Mouse (Mus musculus) c-Kit-positive CD71-positive TER-119-negative erythroid progenitor cells, embryonic 14.5 days (primary cell): ENCODE results near the gene Ddn.
"Not testable (repeated sequence)": the region's sequence is repeated elsewhere in the genome, so short reads cannot be mapped to it uniquely, and the experiment has no call there.

Experiments used
- DNase-seq: peaks from one replicate; pipeline ENCODE4 v3.0.0-alpha.2; 2013; ENCODE audit warnings: low read depth

Ddn gene

DNA sequence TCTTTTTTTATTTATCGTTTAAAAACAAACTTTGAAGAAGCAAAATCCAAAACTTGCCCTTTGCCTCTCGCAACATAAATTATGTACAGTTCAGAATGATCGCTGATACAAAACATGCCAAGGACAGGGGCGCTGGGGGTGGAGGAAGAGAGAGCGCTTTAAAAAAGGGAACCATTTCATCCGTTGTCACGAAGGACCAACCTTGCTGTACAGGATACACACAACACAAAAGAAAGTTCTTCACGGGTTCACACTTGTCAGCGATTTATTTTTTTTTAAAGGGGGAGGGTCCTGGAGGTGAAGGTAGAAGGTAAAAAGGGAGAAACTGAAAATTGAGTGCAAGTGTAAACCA lies 22.4 kb upstream of the Ddn start:
- DNase-seq, result no peak

DNA sequence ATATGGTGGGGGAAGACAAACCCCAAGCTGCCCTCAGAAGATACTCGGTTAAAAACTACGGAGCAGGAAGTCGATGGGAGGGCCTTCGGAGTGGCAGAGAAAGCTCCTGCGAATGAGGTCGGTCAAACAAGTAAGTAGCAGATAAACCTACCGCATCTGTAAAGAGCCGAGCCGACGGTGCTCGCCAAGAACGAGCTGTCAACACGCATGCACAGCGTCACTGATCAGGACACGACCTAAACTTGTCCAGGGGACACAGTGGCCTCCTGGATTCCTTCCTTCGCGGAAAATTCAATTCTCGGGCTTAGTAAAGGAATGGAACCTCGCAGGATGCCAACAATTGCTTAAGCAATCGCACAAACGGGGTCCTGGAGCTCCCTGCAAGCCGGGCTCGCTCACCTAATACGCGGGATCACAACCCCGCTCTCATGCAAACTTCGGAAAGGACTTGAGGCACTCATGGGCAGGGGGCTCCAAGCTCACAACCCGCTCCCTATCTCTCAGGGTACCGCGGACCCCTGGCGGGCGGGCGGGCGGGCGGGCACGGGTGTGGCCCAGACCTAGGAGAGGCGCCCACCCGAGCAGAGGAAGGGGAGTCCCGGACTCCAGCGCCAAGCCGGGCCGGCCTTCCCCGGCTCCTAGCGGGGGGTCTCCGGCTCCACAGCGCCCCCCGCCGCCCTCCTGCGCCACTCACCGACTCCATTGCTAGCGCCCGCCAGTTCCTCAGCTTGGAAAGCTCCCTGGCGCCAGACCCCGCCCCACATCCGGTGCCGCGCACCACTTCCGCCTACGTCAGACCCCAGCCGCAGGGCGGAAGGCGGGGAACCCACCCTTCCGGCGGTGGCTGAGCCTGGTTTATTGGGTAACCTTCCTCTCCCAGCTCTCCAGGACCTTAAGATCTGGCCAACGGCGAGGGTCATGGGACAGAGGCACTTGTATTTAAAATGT lies 21.7 kb upstream of the Ddn start, which contains the start of gene Prkag1:
Gene Prkag1, minus strand, starts transcription at position 786 of the 948 bp plus-strand sequence.
- peak; percentile 92 for DNase-seq

DNA sequence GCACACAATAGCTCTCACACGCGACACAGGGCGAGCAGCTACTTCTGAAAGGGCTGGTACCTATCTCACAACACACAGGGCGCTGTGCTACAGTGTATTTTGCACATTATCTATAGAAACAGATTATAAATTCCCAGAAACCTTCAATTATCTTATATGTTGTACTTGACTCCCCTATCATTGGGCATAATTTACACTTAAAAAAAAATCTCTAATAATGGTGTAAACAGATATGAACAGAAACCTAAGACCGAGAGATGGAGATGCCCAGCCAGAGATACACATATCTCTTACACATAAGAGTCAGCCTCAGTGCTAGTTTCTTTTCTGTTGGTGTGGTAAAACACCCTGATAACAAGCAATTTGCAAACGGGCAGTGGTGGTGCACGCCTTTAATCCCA lies 18.3 kb upstream of the Ddn start:
- DNase-seq, result peak; percentile 70

DNA sequence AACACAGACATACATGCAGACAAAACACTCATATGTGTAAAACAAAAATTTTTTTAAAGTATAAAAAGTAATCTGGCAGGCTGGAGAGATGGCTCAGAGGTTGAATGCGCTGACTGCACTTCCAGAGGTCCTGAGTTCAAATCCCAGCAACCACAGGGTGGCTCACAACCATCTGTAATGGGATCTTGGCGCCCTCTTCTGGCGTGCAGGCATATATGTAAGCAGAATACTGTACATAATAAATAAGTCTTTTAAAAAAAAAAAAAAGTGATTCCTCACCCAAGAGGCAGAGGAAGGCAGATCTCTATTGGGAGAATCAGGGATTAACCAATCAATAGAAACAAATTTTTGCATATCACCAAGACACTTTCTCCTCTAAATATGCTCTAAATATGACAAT lies 14.1 kb upstream of the Ddn start:
- no peak for DNase-seq

DNA sequence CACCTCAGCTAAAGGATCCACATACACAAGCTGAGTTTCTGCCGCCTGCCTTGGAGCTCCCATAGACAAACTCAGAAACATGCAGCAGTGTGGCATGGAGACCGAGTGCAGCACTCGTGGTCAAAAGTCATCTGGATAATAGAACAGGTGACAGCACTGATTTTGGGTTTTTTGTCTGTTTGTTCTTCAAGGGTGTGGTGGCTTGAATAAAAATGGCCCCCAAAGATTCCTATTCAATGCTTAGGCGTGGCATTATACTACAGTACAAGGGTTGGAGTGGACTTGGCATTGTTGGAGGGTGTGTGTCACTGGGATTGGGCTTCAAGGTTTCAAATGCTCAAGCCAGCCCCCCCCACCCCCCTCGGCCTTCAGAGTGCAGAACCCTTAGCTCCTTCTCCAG lies 12.9 kb upstream of the Ddn start:
- DNase-seq, result no peak

DNA sequence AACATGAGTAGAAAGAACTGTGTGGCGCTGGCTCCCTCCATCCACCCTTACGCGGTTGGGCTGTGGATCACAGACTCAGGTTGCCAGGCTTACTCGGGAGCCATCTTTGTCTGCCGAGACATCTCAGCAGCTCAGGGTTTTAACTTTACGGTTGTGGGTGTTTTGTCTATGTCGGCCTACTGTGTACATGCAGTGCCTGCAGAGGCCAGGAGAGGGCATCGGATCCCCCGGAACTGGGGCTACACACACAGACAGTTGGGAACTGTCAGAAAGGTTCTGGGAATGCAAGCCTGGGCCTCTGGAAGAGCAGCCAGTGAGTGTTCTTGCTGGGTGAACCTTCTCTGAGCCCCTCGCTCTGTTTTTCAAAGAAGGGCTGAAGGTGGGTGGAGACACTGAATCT lies 12.1 kb upstream of the Ddn start:
- DNase-seq, result no peak

DNA sequence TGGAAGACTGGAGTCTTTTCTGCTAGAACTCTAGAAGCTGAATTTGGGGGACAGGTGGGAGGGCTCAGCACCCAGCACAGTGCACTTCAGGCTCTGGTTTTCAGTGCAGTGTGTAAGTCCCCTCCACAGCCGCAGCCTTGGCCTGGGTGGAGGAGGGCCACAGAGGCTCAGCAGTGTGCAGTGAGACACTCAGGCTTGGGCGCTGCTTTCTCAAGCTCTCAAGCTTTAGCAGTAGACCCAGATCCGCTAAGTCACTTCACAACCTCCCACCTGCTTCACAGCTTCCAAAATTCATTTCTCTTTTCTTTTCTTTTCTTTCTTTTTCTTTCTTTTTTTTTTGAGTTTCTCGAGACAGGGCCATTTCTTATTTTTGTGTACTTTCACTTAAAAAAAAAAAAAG lies 11.6 kb upstream of the Ddn start:
- no peak for DNase-seq

DNA sequence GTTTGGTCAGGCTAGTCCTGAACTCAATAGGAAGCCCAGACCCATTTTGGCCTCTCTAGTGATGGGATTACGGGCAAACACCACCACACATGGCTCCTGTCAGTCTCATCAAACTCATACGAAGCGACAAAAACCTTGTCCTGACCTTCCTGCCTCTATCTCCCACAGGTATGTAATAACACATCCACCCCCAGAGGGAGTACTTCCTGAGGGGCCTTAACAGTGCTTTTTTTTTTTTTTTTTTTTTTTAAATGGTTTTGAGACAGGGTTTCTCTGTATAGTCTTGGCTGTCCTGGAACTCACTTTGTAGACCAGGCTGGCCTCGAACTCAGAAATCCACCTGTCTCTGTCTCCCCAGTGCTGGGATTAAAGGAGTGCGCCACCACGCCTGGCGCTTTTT lies 8.9 kb upstream of the Ddn start:
- DNase-seq, result no peak

DNA sequence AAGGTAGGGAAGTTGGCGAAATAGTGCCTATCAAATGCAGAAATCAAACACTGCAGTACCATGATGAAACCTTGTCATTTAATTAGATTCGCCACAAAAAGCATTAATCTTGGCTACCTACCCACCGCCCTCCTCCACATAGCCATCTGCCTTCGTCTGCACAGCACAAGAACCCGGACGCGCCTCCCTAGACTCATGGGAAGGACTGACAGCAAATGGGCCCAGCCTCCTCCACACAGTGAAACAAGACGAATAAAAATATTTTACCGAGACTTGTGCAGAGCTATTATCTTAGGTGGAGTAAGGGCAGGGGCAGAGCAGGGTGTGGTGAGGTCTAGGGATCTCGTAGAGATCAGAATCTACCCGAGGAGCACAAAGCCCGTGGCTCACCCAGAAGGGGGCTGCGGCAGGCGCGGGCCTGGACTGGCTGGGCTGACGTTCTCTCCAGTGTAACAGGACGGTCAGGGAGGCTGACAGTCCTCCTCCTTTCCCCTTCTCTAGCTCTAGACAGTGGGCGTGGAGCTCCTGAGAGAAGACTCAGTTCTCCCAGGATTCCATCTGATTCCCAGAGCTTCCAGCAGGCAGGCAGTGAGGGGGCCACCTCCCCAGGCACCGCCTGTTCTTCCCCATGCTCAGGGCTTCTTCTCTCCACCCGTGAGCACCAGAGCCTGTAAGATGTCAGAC lies 3.6 kb upstream of the Ddn start:
- DNase-seq, result no peak

DNA sequence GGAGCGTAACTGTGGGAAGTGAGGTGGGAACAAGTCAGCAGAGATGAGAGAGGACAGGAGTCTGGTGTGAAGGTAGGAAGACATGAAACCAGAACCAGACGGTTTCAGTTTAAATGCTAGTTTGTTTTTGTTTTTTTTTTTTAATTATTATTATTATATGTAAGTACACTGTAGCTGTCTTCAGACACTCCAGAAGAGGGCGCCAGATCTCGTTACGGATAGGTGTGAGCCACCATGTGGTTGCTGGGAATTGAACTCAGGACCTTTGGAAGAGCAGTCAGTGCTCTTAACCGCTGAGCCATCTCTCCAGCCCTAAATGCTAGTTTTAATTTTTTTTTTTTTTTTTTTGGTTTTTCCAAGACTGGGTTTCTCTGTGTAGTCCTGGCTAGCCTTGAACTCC lies 922 bp upstream of the Ddn start:
- not testable (repeated sequence) for DNase-seq

DNA sequence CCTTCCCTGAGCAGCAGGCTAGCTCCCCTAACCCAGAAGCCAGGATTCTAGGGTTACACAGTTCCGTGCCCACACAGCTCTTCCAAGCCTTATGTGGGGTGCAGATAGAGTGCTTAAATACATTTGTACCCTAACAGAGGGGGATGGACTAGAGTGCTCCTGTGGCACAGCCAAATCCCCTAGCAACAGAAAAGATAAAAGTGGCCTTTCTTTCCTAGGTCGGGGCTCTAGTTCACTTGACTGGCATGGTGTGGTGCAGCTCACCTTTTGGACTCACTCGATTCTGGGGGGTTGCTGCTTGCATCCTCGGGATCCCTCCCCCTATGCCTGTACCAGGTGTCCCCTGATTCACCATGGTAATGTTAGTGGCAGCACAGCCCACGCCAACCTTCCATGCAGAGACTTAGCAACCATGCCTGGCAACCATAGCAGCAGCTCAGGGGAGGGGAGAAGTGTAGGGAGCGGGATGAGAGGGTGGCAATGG lies 597 bp downstream of the Ddn start:
- no peak for DNase-seq

DNA sequence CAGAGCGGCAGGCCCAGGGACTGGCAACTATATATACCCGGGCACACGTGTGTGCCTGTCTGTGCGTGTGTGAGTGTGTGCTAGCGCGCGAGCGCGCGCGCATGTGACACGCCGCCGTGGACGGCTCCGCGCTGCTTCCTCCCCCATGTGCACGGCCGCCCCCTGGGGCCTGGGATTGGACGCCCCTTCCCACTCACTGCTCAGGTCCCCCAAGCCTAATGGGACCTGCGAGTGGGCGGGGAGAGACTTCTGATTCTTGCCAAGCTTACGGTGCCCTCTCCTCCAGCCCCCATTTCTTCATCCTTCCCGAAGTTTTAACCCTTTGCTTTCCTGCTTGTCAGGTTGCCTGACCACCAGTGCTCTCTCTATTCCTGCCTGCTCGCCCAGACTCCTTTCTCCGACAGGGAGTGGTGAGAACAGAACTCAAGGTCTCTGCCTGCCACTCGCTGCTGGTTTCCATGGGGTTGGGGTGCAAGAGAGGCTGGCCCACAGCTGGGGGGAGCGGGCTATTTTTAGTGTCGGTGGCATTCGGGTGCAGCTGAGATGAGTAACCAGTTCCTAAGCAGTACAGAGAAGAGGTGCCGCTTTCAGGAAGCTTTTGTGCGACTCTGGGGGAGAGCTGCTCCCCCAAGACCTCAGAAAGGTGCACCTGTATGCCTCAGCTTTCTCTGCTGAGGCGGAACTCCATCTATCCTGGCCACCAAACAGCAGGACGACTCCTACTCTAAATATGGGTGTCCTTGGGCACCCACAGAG lies 1.2 kb downstream of the Ddn start:
- DNase-seq, result no peak

DNA sequence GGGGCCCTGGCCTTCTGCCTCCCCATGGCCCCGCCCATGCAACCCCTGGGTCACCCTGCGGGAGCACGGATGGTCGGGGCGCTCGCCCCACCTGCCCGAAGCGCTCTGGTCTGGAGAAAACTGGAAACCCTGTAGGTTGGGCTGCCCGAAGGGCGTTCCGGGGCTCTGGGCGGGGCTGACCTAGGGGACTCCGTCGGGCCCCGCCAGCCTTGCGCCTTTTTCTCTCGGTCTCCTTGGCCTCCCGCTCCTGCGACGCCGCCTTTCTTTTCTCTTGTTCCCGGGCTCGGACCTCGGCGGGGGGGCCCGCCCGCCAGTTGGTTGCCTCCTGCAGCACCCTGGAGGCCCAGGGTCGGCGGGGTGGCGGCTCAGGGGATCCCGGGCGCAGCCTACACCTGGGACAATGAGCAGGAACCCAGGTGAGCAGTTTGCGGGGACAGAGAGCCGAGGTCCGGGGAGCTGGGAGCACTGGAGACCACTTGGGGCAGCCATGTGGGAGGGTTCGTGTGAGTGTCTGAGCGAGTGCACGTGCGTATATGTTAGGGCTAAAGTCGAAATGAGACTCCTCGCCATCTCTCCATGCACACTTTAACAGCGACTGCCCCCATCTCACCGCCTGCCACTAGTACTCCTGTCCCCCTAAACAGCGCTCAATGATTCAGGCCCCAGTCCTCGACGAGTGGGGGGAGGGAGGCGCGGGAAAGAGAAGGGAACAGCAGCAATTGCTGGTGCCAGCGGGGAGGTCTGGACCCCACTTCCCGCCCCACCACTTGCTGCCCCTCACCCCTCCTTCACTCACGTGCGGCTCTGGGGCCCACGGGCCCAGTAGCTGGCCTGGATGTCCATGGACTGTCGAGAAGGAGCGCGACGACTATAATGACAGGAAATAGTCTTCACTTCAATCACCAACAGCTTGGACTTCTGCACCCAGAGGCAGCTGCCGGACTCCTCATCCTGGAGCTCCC lies 2.2 kb downstream of the Ddn start:
- DNase-seq, result peak; percentile 53

DNA sequence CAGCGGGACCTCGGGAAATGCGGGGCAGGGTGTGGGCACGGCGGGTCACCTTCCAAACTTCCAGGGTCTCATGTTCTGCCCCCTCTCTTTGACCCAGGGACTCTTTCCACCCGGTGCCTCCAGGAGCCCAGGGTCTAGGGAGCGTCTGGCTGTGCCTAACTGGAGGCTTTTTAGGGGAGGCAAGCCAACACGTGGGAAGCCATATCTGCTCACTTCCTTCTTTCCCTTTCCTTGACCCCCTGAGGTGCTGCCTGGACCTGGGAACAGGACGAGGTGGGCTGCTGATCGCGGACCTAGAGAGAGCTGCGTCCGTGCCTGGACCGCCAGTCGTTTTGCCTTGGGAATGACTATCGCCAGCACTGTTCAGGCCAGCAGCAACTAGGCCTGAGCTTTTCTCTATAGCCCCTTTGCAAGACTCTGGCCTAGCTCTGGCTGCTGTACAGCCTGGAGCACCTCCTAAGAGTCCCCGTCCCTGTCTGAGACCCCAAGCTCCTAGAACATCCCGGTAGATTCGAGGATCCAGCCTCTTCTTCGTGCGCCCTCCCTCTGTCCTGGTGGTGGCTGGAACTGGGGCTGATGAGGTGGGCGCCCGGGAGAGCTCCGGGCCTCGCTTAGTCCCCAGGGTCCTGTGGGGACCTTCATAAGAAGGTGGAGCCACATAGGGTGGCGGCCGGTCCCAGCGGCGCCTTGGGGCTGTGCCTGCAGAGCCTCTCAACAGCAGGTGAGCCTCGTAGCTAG lies 3.0 kb downstream of the Ddn start:
- no peak for DNase-seq

DNA sequence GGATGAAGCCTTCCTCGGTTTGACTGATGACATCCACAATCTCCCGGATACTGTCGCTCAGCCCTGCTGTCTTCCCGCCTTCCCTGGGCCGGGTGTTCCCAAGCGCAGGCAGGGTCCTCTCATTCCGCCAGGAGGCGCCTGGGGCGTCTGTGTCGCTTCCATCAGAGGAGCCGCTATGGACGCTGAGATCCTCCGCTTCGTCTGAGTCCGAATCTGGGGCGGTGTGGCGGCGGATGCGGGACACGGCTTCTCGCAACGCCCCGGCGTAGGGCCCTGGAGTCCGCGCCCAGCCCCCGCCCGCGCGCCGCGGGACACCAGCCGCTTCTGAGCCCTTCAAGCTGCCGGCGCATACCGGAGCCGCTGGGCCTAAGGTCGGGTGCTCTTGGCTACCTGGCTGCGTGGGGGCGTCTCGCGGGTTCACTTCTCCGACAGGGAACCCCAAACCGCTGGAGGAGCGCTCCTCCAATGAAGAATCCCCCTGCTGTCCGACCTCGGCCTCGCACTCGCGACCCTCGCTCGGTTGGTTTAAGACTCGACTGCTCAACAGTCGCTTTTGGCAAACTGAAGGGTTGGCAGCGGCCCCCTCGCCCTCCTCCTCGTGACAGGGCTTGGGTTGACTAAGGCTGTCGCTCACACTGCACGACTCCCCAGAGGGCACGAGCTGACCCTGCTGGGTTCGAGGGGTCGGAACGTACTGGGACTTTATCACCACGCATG lies 3.8 kb downstream of the Ddn start:
- DNase-seq, result peak; percentile 38

DNA sequence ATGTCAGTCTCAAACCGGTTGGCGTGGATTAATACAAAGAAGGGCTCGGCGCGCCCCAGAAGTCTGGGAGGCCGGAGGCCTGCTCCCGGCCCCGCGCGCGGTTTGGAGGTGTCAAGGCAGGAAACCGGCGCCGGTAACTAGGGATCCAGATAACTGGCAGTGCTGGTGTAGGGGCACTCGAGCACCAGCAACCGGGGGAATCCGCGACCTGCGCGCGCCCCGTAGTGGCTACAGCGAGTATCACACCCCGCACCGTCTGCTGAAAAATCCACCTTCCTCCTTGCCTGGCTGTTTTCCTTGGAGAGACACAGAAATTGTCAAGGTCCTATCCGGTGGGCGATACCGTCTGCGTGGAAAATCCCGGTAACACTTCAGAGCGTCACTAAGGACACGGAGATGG lies 5.2 kb downstream of the Ddn start:
- DNase-seq, result peak; percentile 58

DNA sequence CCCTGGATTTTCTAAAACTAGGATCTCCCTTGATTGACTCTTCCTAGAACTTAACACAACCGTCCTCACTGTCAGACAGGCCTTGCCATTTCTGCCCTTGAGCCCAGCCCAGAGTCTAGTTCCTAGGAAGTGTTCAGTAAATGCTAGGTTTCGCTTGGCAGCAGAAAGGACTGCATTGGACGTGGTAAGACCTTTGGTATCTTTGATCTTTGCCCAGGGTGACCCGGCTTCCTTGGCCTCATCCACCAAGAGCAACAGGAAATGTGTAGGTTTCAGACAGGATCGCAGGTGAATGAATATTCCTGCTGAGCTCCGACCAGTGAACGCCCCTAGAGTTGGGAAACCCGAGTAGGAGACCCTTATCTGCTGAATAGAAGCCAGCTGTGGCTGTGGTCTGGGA lies 6.4 kb downstream of the Ddn start:
- no peak for DNase-seq

DNA sequence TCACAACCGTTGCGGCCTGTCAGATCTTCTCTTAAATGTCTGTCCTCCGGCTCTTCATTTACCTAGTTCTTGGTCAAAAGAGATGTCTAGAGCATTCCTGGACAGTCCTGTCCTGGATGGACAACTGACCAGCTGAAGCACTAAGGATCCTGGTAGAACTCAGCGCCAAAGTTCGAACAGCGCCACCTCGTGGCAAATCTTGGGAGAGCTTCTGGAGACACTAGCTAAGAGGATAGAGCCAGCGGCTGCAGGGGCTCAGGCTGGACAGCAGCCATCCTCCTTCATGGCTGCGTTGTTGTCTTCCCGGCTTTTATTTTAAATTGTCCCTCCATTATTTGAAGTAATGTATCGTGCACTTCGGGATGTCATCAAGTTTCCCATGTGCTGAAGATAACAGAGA lies 9.9 kb downstream of the Ddn start:
- peak; percentile 63 for DNase-seq

DNA sequence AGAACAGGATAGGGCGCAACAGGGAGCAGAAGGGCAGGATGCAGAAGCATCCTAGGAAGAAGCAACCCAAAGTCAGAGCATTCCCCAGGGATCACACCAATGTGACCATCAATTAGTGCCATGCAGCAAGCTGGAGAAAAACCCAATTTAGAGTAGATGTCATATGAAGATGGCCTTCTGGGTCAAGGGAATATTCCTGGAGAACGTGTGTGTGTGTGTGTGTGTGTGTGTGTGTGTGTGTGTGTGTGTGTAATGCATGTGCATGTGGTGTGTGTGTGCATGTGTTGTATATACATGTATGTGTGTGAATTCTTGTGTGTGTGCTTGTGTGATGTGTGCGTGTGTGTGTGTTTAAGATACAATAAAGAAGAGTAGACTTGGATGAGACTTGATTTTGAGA lies 10.4 kb downstream of the Ddn start:
- DNase-seq, result no peak
